Mouse (Mus musculus) 416B (cell line): ENCODE measurements around the gene Tbxas1.

Experiments
- DNase-seq: peaks from one replicate; pipeline ENCODE4 v3.0.0; 2011; ENCODE audit warnings: low read depth

The Tbxas1 gene

GRCm38 (mm10) chr6:39051799-39052556, 176.8 kb downstream of the Tbxas1 start:
- DNase-seq, result no peak

DNA sequence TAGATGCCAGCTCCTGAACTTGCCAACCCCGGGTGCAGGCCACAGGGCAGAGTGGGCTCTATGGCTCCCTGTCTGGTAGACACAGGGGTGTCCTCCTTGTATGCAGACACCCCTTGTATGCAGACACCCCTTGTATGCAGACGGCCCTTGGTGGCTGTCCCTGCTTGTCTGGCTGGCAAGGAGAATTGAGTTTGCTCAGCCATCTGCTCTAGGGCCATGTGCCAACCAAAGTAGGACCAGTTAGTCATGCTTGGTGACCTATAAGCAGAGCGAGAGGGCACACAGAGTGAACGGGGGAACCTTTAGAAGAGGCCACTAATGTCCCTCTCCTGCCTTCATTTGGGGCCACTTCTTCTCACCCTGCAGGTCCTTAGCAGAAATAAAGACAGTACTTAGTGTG, 177.4 kb downstream of the Tbxas1 start:
- no peak for DNase-seq

- DNase-seq, result no peak
These were observed 179.1 kb downstream of the Tbxas1 start for GRCm38 (mm10) chr6:39054206-39054864.

DNA sequence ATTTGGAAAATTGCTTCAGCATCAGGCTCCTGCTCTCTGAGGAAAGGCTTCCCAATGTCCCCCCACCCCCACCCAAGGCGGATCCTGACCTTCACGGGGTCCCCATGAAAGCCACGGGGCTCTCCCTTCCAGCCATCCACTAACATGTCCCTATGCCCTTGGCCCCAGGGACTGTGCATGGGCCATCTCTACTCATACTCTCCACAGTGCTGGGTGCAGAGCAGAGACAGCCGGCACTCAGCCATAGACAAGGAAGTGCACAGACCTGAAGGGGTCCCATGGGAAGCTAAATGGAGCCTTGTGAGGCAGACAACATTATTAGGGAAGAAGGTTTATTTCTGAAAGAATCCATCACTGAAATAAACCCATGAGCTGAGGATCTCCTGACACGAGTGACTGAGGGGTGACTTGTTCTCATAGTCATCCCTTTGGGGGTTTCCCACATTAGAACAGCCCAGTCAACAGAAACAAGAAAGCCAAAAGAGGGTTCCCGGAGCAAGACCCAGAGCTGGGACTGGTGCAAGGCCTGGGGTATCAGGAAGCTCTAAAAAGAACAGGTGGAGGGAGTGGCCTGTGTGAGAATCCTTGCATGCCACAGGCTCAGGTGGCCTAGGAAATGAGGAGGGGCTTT, 179.8 kb downstream of the Tbxas1 start:
- no peak for DNase-seq

- DNase-seq, result no peak
These were observed 180.6 kb downstream of the Tbxas1 start for GRCm38 (mm10) chr6:39055831-39056261.

GRCm38 (mm10) chr6:39057161-39057560, 182.0 kb downstream of the Tbxas1 start:
- peak; percentile 93 for DNase-seq

GRCm38 (mm10) chr6:39058389-39058788, 183.2 kb downstream of the Tbxas1 start:
- peak; percentile 52 for DNase-seq

GRCm38 (mm10) chr6:39058936-39059335, 183.7 kb downstream of the Tbxas1 start:
- no peak for DNase-seq

- DNase-seq, result peak; percentile 90
These were observed 184.6 kb downstream of the Tbxas1 start for GRCm38 (mm10) chr6:39059547-39060497.

DNA sequence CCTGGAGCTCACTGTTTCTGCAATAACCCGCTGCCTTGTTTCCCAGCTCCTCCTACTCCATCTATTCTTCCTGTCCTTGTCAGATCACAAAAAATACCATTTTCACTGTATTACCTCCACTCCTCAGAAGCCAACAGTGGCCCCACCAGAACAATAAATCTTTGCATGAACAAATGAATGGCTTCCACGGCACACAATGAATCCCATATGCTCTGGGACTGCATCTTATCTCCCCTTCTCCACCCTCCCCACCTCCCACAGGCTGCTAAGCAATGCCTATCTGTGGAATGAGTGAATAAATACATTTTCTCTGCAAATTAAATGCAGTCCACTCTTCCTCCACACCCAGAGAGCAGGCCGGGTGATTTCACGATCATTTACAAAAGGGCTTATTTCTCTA, 186.0 kb downstream of the Tbxas1 start:
- no peak for DNase-seq

DNA sequence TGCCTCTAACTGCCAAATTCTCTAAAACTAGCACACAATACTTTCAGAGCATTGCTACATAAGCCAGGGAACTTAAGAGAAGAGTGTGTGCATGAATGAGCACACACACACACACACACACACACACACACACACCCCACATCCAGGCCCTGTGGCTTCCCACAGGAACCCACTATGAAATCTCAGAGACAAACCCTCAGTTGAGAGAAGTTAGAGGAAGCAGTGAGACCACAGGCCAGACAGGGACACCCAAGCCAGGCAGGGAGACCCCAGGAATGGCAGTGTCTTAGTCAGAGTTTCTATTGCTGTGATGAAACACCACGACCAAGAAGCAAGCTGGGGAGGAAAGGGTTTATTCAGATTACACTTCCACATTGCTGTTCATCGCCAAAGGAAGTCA, 188.3 kb downstream of the Tbxas1 start:
- DNase-seq, result peak; percentile 81

DNA sequence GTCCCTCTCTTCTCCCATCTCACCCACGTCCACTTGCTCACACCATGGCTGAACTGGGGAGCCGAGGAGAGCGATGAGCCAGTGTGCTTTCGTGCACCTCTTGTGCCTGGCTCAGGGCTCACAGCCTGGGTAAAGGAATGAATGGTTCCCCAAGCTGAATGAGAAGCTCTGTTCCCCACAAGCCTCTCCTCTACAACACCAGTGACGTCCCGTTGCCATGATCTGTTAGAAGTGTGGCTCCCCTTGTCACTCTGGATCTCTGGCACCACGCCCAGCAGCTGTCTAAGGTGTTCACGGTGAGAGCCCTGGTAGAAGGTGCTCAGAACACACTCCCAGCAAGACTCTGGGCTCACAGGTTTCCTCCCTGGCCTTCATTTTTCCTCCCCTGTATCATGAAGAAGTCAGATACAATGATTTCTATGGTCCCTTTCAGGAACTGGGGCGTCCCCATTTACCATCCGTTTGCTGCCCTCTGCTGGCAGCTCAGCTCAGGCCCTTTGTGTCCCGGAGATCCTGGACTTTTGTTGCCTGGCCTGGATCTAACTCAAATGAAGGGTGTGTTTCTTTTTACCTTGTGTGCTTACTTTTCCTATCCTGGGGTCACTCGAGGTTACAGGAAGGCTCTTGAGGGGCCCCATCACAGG, 191.9 kb downstream of the Tbxas1 start:
- peak; percentile 74 for DNase-seq

GRCm38 (mm10) chr6:39072664-39073063, 197.5 kb downstream of the Tbxas1 start:
- no peak for DNase-seq

- DNase-seq, result no peak
These were observed 199.0 kb downstream of the Tbxas1 start for GRCm38 (mm10) chr6:39074186-39074585.

DNA sequence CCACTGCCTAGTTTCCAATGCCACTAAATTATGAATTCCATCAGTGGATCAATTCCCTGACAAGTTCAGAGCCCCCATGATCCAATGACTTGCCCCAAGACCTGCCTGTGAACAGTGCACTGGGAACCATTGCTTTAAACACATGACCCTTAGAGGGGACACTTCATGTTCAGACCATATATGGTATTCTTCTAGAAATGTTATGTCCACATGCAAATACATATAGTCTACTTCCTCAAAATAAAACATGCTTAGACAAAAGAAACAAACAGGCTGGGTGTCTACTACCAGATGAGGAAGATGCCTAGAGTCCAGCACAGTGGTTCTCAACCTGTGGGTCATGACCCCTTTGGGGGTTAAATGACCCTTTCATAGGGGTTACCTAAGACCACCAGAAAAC, 201.3 kb downstream of the Tbxas1 start:
- DNase-seq, result peak; percentile 13

- no peak for DNase-seq
These were observed 229.4 kb downstream of the Tbxas1 start for GRCm38 (mm10) chr6:39104631-39105030.

DNA sequence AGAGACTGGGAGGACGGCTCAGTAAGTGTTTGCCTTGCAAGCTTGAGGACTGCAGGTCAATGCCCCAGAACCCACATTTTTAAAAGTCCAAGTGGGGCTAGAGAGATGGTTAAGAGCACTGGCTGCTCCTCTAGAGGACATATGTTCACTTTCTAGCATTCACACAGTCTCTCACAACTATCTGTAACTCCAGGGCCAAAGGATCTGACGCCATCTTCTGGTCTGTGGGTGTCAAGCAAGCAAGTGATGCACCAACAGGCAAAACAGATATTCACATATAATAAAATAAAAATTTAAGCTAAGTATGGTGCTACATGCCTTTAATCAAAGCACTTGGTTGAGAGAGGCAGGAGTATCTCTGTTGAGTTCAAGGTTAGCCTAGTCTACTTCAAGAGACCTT, 231.6 kb downstream of the Tbxas1 start:
- DNase-seq, result peak; percentile 64

- no peak for DNase-seq
These were observed 237.5 kb downstream of the Tbxas1 start for GRCm38 (mm10) chr6:39112701-39113100.

GRCm38 (mm10) chr6:39113141-39113540, 237.9 kb downstream of the Tbxas1 start:
- DNase-seq, result no peak

- no peak for DNase-seq
These were observed 240.2 kb downstream of the Tbxas1 start for GRCm38 (mm10) chr6:39115438-39115837.
